Mouse (Mus musculus) urinary bladder, postnatal 14 days (tissue): Measurements from ENCODE around the gene Rptor.

ENCODE experiments used
- DNase-seq: peaks from one replicate; pipeline ENCODE4 v3.0.0; 2021; ENCODE audit warnings: low spot score

The Rptor gene

GRCm38 (mm10) chr11:119603527-119603905 lies 811 bp downstream of the Rptor start:
- no peak for DNase-seq

- no peak for DNase-seq
Observed at GRCm38 (mm10) chr11:119607464-119607863, 4.8 kb downstream of the Rptor start.

GRCm38 (mm10) chr11:119611496-119611895 lies 8.8 kb downstream of the Rptor start:
- no peak for DNase-seq

- no peak for DNase-seq
Observed at GRCm38 (mm10) chr11:119612179-119612578, 9.5 kb downstream of the Rptor start.

- DNase-seq, result no peak
Observed at GRCm38 (mm10) chr11:119615087-119615486, 12.4 kb downstream of the Rptor start.

- DNase-seq, result peak; percentile 29
Observed at GRCm38 (mm10) chr11:119618763-119619162, 16.1 kb downstream of the Rptor start.

- DNase-seq, result no peak
Observed at GRCm38 (mm10) chr11:119621266-119621665, 18.6 kb downstream of the Rptor start.

GRCm38 (mm10) chr11:119623800-119624199 lies 21.1 kb downstream of the Rptor start:
- no peak for DNase-seq

GRCm38 (mm10) chr11:119624401-119624800 lies 21.7 kb downstream of the Rptor start:
- DNase-seq, result no peak

- DNase-seq, result no peak
Observed at GRCm38 (mm10) chr11:119624955-119625354, 22.2 kb downstream of the Rptor start.

GRCm38 (mm10) chr11:119625476-119625875 lies 22.8 kb downstream of the Rptor start:
- no peak for DNase-seq

GRCm38 (mm10) chr11:119625943-119626342 lies 23.2 kb downstream of the Rptor start:
- DNase-seq, result no peak

- DNase-seq, result no peak
Observed at GRCm38 (mm10) chr11:119627243-119627642, 24.5 kb downstream of the Rptor start.

- no peak for DNase-seq
Observed at GRCm38 (mm10) chr11:119629072-119629471, 26.4 kb downstream of the Rptor start.

GRCm38 (mm10) chr11:119630329-119630728 lies 27.6 kb downstream of the Rptor start:
- DNase-seq, result no peak

- DNase-seq, result no peak
Observed at GRCm38 (mm10) chr11:119631222-119631870, 28.6 kb downstream of the Rptor start.

- no peak for DNase-seq
Observed at GRCm38 (mm10) chr11:119636371-119636883, 33.7 kb downstream of the Rptor start.

GRCm38 (mm10) chr11:119637519-119637918 lies 34.8 kb downstream of the Rptor start:
- no peak for DNase-seq

- DNase-seq, result no peak
Observed at GRCm38 (mm10) chr11:119640491-119640890, 37.8 kb downstream of the Rptor start.

GRCm38 (mm10) chr11:119641831-119642381 lies 39.2 kb downstream of the Rptor start:
- DNase-seq, result no peak

GRCm38 (mm10) chr11:119643347-119643746 lies 40.6 kb downstream of the Rptor start:
- no peak for DNase-seq

- DNase-seq, result no peak
Observed at GRCm38 (mm10) chr11:119644140-119644539, 41.4 kb downstream of the Rptor start.

- DNase-seq, result no peak
Observed at GRCm38 (mm10) chr11:119644612-119645379, 42.1 kb downstream of the Rptor start.
